Mouse (Mus musculus) heart, embryonic 11.5 days (tissue): ENCODE data around the gene Cdkn2aipnl. TPM values are rescaled to one million over a fixed set of nuclear protein-coding genes. Genes with fewer than 3 reads are reported as not detected.

Experiments
- ATAC-seq: fragments of 200-750 bp; cut with Nextera tagmentation; replicated peaks from 2 replicates; pipeline ENCODE4 v1.8.0; 2017; ENCODE audit warnings: moderate library complexity; ENCODE audit not compliant: insufficient number of reproducible peaks, low FRiP score, low TSS enrichment
- H3K27ac ChIP-seq: fragments of 300-500 bp; sonication (generic); 2 replicates; pipeline ENCODE4 v1.5.1; 2014; ENCODE audit warnings: mild to moderate bottlenecking, low read depth, low read length
- H3K27me3 ChIP-seq: fragments of 300-500 bp; sonication (generic); 2 replicates; pipeline ENCODE4 v1.6.1; 2014; ENCODE audit warnings: mild to moderate bottlenecking, low read length, mixed read lengths; ENCODE audit not compliant: control insufficient read depth, insufficient read depth
- H3K36me3 ChIP-seq: fragments of 300-500 bp; sonication (generic); 2 replicates; pipeline ENCODE4 v1.6.1; 2014; ENCODE audit warnings: mild to moderate bottlenecking, low read length, moderate library complexity, mixed read lengths; ENCODE audit not compliant: control insufficient read depth, insufficient read depth
- H3K4me1 ChIP-seq: fragments of 300-500 bp; sonication (generic); 2 replicates; pipeline ENCODE4 v1.6.1; 2014; ENCODE audit warnings: low read length; ENCODE audit not compliant: control insufficient read depth, insufficient read depth
- H3K4me2 ChIP-seq: fragments of 300-500 bp; sonication (generic); 2 replicates; pipeline ENCODE4 v1.6.1; 2014; ENCODE audit warnings: mild to moderate bottlenecking, moderate library complexity
- H3K4me3 ChIP-seq: fragments of 300-500 bp; sonication (generic); 2 replicates; pipeline ENCODE4 v1.5.1; 2014; ENCODE audit warnings: low read depth, low read length
- H3K9ac ChIP-seq: fragments of 300-500 bp; sonication (generic); 2 replicates; pipeline ENCODE4 v1.6.1; 2014; ENCODE audit warnings: mild to moderate bottlenecking, low read depth, low read length, moderate library complexity
- H3K9me3 ChIP-seq: fragments of 300-500 bp; sonication (generic); replicated peaks from 2 replicates; pipeline ENCODE4 v1.6.1; 2016; ENCODE audit warnings: low read length; ENCODE audit not compliant: control insufficient read depth
- WGBS: fragments of 180-500 bp; shearing (Covaris S2); extraction: QIAGEN DNeasy Blood & Tissue Kit; methylation state at CpG from one replicate; pipeline ENCODE4 v1.1.7; 2014; ENCODE audit not compliant: insufficient replicate concordance; 5-methylcytosine and 5-hydroxymethylcytosine counted together
- polyA plus RNA-seq: library from polyadenylated mRNA; unstranded; fragments of >200 nt; fragmentation: Nextera tagmentation; extraction: Ambion mirVana; gene quantifications from 2 replicates; pipeline ENCODE4 v1.2.1, GENCODE M21; 2014

The Cdkn2aipnl gene
- polyA plus RNA-seq, 1 experiment from 2014 or later, result 78.3 TPM

DNA sequence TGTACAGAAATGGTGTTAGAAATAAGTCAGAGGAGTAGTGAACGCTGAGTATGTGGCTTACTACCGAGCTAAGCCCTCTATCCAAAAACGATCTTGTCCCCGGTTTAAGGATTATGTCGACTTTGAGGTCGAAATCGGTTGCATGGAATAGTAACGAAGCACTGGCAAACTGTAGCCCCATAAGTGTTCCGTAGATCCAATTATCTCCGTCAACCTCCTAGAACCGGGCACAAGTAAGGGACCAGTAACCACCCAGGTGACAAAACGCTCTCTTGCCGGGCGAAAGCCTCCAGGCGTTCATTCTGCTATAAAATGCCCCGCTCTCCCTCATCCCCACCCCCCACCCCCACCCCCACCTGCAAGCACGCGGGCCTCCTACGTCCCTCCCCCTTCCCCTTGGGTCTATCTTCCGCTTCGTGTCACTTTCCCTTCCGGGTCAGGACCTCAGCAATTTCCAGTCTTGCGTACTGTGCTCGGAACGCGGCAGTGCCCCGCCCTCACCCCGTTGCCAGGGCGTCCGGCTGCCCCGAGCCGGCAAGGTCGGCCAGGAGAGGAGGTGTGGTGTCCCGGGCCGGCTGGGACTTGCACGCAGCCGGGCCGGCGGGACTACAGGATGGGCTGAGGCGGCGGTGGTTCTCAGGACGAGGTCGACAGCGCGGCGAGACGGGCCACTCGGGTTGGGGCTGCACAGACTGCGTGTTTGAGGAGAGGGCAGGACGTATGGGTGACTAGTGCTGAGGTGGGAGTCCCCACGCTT, 36.5 kb downstream of the Cdkn2aipnl start, which contains the start of gene Cdkl3:
Gene Cdkl3 (plus strand): TSS at position 450 of the 757 bp plus-strand sequence.
- Histone ChIP-seq H3K4me3 (peak within 1 kb of the TSS; percentile 61), H3K27ac (peak within 1 kb of the TSS; percentile 84), H3K9me3 (no peaks in the 10 kb centered on the region), H3K36me3 (no peaks in the 10 kb centered on the region), H3K4me2 (peak within 1 kb of the TSS; percentile 79), H3K9ac (peak within 1 kb of the TSS; percentile 79), H3K27me3 (no peaks in the 10 kb centered on the region), H3K4me1 (peaks cover 6% of the 10 kb centered on the region; the same call in 1 of the 2 replicates)
- ATAC-seq, result peak; percentile 88
- under 1% methylated on average over 51 of the region's 51 CpGs for WGBS

DNA sequence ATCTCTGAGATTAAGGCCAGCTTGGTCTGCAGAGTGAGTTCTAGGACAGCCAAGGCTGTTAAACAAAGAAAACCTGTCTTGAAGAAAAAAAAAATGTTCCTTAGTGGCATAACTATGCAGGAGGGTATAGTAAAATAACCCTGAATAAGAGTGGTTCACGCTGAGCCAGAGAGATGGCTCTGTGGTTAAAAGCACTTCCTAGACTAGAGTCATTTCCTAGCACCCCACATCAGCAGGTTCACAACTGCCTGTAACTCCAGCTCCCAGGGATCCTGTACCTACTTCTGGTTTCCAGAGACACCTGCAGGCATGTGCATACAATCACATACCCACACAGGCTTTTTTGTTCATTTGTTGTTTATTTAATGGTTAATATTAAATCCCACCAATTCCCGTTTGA, 38.1 kb downstream of the Cdkn2aipnl start:
- no peaks in the 10 kb centered on the region for H3K9me3 ChIP-seq
- no peaks in the 10 kb centered on the region for H3K27me3 ChIP-seq
- no peak overlapping the region for H3K4me3 ChIP-seq
- H3K4me1 ChIP-seq, result peaks cover 6% of the 10 kb centered on the region; the same call in 1 of the 2 replicates
- H3K4me2 ChIP-seq, result no peak overlapping the region
- H3K36me3 ChIP-seq, result no peaks in the 10 kb centered on the region
- no peak overlapping the region for H3K9ac ChIP-seq
- 80% methylated on average over 2 of the region's 2 CpGs for WGBS
- no peak for ATAC-seq
- H3K27ac ChIP-seq, result no peak overlapping the region

DNA sequence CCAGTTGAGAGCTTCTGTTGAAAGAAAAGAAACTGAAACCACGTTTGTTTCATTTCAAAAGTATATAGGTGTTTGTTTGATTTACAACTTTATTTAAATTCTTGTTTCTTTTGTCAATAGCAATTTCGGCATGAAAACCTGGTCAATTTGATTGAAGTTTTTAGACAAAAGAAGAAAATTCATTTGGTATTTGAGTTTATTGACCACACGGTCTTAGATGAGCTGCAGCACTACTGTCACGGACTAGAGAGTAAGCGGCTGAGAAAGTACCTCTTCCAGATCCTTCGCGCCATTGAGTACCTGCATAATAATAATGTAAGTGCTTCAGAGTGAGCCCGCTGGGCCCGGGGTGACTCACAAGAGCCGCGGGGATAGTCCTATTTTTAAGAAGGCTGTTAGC, 43.5 kb downstream of the Cdkn2aipnl start:
- no peak overlapping the region for H3K9ac ChIP-seq
- no peak for ATAC-seq
- H3K27me3 ChIP-seq, result no peaks in the 10 kb centered on the region
- no peaks in the 10 kb centered on the region for H3K36me3 ChIP-seq
- 81% methylated on average over 11 of the region's 11 CpGs for WGBS
- H3K4me2 ChIP-seq, result no peak overlapping the region
- no peaks in the 10 kb centered on the region for H3K4me1 ChIP-seq
- no peak overlapping the region for H3K4me3 ChIP-seq
- H3K27ac ChIP-seq, result no peak overlapping the region
- no peaks in the 10 kb centered on the region for H3K9me3 ChIP-seq

DNA sequence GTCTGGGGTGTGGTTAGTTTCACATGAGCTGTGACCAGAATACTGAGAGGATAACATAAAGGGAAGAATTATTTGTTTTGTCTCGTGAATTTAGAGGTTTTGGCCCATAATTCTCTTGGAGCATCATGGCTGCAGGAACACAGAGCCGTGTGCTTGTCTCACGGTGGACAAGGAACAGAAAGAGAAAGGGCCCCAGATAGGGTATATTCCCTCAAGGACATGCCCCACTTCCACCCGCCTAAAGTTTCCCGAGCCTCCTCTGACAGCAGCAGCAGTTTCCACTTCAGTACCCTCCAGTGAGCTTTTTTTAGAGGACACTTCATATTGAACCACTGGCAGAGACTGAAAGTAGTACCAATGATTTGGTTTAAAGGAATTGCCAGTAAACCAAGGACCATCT, 44.1 kb downstream of the Cdkn2aipnl start:
- no peaks in the 10 kb centered on the region for H3K9me3 ChIP-seq
- H3K4me1 ChIP-seq, result no peaks in the 10 kb centered on the region
- no peaks in the 10 kb centered on the region for H3K36me3 ChIP-seq
- ATAC-seq, result no peak
- H3K9ac ChIP-seq, result no peak overlapping the region
- H3K4me3 ChIP-seq, result no peak overlapping the region
- no peaks in the 10 kb centered on the region for H3K27me3 ChIP-seq
- H3K27ac ChIP-seq, result 0 out of 2 replicates have a peak overlapping the region, but pooled peaks have one; percentile 29
- H3K4me2 ChIP-seq, result no peak overlapping the region; the same call in 1 of the 2 replicates
- 49% methylated on average over 5 of the region's 5 CpGs for WGBS

DNA sequence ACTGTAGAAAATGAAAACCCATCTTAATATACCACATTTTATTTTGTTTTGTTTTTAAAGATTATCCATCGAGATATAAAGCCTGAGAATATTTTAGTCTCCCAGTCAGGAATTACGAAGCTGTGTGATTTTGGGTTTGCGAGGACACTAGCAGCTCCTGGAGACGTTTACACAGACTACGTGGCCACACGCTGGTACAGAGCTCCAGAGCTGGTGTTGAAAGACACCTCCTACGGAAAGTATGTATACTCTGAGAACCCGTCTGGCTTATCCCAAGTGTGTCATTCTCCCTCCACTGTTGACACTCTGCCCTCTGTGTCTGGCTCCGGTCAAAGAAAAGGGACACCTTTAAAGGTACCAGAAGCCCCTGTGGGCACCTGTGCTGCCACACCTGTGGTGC, 50.8 kb downstream of the Cdkn2aipnl start:
- Histone ChIP-seq H3K27me3 (no peaks in the 10 kb centered on the region), H3K36me3 (no peaks in the 10 kb centered on the region), H3K4me2 (no peak overlapping the region), H3K4me1 (no peaks in the 10 kb centered on the region), H3K27ac (no peak overlapping the region), H3K4me3 (no peak overlapping the region), H3K9me3 (no peaks in the 10 kb centered on the region), H3K9ac (no peak overlapping the region)
- 49% methylated on average over 9 of the region's 9 CpGs for WGBS
- ATAC-seq, result no peak

Other genes starting within 250 kb of the Cdkn2aipnl start
- 14.2 and 14.5 TPM in 2 replicates for gene Sec24a, start 204.0 kb upstream of the Cdkn2aipnl start, polyA plus RNA-seq
- gene Sar1b, start 204.0 kb upstream of the Cdkn2aipnl start, polyA plus RNA-seq, result 132 and 136 TPM in 2 replicates
- gene Jade2, start 110.0 kb upstream of the Cdkn2aipnl start, polyA plus RNA-seq, result 0.21 and 0.46 TPM in 2 replicates
- gene Ube2b, start 33.1 kb downstream of the Cdkn2aipnl start, polyA plus RNA-seq, result 163 and 172 TPM in 2 replicates
- 9.1 and 9.9 TPM in 2 replicates for gene Cdkl3, start 36.6 kb downstream of the Cdkn2aipnl start, polyA plus RNA-seq
- gene Ppp2ca, start 131.0 kb downstream of the Cdkn2aipnl start, polyA plus RNA-seq, result 77.1 and 78.3 TPM in 2 replicates
- not detected in 2 replicates for gene Olfr1373, start 177.9 kb downstream of the Cdkn2aipnl start, polyA plus RNA-seq
- gene Olfr1371, start 246.3 kb downstream of the Cdkn2aipnl start, polyA plus RNA-seq, result not detected in 2 replicates